Mouse (Mus musculus) urinary bladder, postnatal 36 days (tissue): Measurements from ENCODE around the gene Serpinb1b.
"Not testable (repeated sequence)": the region's sequence is repeated elsewhere in the genome, so short reads cannot be mapped to it uniquely, and the experiment has no call there.

Experiments used
- DNase-seq, 2 experiments: peaks; one replicate each; pipeline ENCODE4 v3.0.0; 2022; ENCODE audit warnings: low spot score in 2 of 2, mixed read lengths in 1 of 2

Gene Serpinb1b

DNA sequence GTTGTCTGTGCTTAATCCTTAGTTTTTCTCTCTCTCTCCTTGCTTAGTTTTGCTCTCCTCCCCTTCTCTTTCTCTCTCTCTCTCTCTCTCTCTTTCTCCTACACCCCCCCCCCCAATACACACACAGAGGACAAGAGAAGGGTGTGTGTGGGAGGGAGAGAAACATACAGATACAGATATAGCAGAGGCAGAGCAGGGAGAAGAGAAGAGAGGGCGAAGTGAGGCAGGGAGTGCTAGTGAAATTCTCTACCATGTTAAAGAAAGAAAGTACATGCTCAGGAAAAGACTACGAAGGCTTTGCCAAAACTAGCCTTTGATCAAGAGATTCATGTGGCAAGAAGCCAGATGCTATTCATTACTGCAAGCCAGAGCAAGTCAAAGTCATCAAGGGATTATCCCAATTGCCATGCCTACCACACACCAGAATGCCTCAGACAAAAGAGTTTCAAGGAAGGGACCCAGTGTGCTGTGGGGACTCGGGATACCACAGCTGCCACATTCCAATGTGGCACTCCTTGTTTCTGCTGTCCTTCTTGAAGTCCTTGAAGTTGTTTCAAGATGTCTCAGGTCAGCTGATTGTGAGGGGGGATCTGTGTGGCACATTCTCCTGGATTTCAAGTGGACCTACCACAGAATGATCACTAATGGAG lies at the start of gene Serpinb1b:
Gene Serpinb1b (plus strand): TSS at position 520 of the 650 bp plus-strand sequence.
- DNase-seq, result no peak

DNA sequence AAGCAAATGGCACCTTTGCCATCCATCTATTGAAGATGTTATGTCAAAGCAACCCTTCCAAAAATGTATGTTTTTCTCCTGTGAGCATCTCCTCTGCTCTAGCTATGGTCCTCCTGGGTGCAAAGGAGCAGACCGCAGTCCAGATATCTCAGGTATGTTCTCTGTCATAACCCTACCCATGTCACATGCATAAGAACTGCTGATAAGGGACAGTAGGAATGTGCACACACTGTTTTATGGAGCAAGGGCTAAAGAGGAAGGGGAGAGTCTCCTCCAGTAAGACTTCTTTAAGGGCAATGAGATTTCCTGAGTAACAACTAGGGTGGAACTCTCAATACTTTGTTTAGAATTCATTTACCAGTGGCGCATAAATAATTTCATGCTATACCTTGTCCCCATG lies 48.9 kb upstream of the Serpinb1b start:
- DNase-seq, result not testable (repeated sequence)

DNA sequence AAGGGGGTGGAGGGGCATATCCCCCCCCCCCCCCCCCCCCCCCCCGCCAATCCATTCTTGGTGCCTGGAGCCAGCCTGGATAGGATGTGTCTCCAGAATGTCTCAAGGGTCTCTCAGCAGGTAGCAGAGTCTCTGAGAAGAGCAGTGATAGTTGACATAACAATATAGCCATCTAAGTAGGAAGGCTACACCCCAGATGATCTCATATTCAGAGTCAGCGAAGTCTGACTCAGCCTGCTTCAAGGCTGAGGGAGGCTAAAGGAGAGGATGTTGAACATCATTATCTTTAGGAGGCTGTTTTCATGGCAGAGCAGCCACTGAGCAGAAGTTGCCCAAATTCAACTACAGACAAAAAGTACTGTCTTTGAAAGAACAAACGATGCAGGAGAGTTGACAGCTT lies 48.1 kb upstream of the Serpinb1b start:
- DNase-seq, result no peak

DNA sequence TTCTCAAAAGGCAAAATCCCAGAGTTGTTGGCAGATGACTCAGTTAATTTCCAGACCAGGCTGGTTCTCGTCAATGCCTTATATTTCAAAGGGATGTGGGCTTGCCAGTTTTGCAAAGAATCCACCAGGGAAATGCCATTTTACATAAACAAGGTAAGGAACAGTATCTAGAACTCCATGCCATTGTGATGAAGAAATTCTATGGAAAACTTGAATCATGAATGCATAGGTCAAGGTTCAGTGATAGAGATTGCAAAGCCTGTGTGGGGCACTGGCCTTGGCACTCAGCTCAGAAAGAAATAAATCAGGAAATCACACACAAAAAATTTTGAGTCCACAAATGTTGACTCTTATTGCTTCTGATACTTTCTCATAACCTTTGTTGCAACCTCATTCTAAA lies 42.9 kb upstream of the Serpinb1b start:
- DNase-seq, result no peak

DNA sequence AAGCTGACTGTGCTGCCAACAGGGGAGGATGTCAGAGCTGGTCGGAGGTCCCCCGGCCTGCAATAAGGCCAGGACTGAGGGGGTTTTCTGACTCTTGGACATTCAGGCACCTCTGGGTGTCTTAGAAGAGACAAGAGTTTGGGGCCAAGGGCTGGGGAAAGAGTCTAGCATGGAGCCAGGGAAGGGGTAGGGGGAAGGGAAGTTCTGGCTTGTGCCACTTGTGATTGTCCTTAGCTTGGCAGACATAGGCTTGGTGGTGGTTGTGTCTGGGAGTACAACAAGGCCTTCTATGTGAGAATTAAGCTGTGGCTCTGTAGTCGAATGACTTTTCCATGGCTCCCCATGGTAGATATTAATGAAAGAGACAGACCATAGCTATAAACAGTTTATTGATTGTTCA lies 34.8 kb upstream of the Serpinb1b start:
- no peak for DNase-seq

DNA sequence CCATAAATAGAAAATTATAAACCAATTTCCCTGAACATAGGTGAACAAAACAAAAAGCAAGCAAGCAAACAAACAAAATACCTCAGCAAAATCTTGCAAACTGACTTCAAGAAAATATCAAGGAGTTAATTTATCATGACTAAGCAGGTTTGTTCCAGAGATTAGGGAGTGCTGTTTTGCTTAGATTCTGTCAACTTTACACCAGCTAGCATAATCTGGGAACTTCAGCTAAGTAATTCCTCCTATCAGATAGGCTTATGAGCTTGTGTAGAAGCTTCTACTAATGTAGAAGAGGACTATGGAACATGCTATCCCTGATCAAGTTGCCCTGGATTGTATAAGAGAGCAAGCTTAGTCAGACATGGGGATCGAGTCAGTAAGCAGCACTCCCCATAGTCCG lies 31.1 kb upstream of the Serpinb1b start:
- no peak for DNase-seq

DNA sequence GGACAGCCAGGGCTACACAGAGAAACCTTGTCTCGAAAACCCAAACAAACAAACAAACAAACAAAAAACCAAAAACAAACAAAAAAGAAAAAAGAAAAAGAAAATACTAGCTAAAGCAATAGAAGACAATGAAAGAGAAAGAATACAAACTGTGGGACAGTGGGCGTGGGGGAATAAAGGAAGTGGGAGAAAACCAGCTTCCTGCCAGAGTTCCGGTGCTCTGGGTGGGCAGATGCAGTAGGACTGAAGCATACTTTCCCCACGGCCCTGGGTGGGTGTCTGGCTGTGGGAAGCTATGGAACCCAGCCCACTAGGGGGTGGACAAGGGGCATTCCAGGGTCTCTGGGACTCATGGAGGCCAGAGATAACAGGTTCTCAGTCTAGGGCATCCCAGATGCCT lies 30.2 kb upstream of the Serpinb1b start:
- DNase-seq, result no peak

DNA sequence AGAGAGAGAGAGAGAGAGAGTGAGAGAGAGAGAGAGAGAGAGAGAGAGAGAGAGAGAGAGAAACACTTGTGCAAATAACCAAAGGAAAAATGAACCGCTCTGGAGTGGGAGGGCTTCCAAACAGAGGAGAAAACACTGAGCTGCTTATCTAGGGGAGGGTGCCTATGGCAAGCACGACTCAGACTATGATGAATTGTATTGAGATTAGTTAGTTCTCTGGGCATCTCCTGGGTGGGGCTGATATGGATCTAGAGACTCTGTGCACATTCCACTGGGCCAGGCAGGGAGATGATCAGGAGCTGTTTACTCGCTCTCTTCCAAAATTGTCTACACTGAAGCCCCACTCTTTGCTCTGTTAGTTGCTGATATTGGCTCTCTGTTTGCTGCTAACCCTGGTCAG lies 26.7 kb upstream of the Serpinb1b start:
- DNase-seq, result no peak

DNA sequence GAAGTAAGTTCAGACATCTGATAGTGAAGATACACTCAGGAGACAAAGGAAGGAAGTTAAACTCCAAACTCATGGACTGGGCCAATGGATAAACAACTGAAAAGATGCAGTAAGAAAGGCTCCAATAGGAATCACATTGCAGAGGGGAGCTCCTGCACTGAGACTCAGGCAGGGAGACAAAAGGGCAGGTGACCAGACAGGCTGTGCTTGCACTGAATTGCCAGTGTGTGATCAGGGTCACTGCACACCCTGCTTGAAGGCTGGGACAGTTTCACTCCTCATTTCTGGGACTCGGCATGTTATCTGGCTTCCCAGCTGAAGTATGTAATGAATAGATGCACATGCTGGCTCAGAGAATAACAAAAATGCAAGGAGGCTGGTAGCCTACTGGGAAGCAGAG lies 15.3 kb upstream of the Serpinb1b start:
- no peak for DNase-seq

DNA sequence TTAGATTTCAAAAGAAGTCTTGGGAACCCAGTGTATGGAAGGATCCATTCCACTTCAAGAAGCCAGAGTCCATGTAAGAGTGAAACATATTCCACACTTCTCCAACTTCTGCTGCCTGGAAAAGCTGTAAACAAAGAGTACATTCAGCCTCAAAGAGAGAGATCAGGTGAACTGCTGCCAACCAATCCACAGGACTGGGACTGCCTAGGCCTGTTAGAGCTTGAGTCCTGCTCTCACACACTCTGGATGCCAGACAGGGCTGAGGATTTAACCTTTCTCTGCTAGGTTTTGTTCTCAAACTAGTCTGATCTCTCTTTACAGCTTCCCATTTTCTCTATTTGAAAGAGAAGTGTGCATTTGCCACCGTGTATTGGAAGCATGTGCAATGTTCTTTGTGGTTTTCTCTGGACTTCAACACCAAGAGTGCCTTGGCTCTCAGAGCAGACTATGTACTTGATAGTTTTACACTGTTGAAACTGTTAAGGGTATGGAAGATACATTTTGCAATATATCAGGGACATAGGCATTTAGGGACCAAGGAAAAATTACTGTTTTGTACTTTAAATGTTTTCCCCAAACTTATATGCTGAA lies 10.9 kb upstream of the Serpinb1b start:
- DNase-seq, result no peak

DNA sequence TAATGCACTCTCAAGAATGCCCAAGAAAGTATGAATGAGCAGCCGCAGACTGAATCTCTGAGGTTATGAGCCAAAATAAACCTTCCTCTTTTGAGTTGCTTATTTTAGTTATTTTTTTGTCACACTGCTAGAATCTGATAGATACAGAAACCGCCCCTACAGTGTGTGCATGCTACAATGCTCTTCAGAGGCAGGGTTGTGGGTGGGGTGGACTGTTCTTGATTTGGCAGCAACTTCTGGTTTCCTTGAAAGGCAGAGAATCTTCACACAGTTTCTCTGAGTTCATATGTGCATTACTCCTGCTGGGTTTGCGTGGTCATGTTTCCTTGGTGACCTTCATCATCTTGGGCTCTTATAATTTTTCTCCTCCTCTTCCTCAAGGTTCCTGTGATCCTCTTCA lies 10.2 kb upstream of the Serpinb1b start:
- DNase-seq, result no peak

DNA sequence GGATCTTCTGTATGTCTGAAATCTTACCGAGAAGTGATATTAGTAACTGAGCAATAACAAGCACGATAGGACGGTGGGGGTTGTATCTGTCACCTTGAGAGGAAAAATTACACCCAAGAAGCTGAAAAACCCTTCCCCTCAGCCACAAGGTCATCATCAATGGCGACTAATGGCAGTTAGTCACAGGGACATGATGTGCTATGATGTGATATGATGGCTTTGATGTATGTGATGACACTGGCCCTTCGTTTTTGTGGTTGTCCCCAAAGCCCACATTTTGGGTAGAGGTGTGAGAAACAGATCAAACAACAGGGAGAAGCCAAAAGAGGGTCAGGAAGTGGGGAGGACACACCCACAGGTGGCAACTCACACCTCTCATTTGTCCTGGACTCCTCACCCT lies 6.6 kb upstream of the Serpinb1b start:
- DNase-seq, result no peak

DNA sequence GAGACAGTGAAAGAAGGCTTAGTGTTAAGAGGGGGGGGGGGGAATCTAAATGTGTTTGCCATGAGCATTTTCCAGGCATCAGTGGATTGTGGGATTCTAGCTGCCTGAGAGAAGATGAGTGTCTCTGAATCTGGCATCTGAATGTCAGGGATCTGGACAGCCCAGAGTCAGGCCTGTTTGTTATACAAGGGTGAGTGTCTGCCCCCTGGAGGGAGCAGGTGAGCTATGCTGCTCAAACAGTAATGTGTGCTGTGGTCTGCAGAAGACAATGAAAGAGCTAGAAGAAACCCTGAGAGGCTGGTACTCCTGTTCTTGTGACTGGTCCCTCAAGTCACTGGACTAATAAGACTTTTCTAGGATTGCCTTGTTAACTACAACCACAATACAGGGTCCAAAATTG lies 4.3 kb upstream of the Serpinb1b start:
- peak; percentile 27 to 34 for DNase-seq

DNA sequence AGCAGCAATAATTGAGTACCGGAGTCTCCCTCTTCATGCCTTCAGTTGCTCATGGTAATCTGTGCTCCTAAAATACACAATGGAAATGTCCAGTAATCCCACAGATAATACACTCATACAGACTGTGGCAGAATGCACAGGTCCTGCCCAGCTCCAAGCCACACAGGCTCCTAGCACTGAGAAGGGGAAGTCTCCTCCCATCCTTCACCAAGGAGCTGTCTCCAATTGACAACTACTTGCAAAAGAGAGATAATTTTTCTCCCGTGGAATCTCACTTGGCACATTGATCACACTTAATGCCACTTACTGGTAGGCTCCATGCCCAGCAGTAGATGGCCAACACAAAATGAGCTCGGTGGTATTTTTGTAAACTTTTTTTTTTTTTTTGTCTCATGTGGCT lies 2.1 kb upstream of the Serpinb1b start:
- DNase-seq, result no peak

DNA sequence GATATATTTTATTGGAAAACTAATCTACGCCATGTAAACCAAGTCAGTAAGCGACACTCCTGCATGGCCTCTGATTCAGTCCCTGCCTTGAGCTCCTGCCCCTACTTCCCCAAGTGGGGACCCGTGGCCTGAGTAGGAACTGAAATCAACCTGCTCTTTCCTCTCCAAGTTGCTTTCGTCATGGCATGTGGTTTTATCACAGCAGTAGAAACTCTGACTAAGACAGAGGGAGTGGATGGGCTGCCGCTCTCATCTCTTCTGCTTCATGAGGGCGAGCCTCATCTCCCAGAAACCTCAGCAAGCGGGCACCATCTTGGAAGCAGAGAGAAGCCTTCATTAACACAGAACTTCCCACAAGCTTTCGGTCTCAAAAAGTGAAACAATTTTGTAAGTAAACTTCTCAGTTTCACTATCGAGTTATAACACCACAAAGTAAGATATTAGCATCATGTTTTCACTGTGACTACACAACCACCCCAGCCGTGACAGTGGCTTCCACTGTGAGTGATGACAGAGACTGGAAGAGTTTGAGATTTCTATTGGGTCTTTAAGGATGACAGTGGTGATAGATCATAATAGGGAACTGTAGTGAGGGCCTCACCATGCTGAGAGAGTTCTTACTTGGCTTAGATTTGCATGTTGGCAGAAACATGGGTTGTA lies 1.2 kb upstream of the Serpinb1b start:
- no peak for DNase-seq

DNA sequence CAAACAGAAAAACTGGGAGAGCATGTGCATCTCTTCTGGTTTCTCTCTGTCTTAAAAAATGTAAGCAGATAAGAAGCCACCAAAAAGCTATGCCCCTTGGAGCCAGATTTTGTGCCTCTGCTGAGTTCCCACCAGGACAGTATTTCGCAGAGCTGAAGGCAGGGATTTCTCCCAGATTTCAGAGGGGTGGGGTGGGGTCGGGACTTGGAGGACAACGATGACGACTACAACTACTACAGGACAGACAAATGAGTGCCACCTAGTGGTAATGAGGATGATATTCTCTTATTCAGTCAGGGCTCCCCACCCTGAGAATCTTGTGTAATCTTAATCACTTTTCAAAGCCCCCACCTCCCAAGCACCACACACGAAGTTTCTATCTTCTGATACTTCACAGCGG lies 1.0 kb downstream of the Serpinb1b start:
- no peak for DNase-seq

DNA sequence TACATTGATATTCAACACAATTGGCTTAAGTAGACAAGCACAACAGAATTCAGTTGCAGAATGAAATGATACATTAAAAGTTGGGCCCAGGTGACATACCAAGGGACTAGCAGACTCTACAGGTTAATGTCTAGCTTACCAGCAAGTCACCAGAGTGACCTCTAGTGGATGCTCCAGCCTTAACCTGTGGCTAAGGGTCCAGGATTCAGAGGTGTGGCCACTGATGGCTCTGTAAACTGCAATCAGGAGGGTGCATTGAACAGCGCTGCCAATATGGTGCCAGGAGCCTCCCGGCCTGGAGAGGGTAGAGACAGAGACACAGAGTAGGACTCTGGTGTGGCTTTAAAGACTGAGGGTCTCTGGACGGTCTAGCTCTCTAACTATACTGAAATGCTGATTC lies 2.0 kb downstream of the Serpinb1b start:
- no peak for DNase-seq

DNA sequence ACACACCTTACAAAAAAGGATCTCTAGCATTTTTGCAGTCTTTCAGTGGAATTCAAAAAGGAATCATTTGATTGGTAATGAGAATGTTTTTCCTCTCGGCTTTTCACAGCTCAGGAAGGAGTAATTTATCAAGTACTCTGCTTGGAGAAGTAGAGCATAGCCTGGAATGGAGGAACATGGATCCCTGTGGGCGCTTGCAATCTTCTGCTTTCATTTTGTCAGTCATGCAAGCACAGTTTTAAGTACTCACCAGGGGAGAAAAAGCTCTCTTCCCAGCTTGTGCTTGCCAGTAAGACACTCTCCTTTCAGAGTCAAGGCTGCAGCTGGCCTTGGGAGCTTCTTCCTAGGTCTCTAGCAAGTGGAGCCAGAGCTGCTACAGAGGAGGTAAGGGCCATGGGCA lies 5.5 kb downstream of the Serpinb1b start:
- DNase-seq, result no peak

DNA sequence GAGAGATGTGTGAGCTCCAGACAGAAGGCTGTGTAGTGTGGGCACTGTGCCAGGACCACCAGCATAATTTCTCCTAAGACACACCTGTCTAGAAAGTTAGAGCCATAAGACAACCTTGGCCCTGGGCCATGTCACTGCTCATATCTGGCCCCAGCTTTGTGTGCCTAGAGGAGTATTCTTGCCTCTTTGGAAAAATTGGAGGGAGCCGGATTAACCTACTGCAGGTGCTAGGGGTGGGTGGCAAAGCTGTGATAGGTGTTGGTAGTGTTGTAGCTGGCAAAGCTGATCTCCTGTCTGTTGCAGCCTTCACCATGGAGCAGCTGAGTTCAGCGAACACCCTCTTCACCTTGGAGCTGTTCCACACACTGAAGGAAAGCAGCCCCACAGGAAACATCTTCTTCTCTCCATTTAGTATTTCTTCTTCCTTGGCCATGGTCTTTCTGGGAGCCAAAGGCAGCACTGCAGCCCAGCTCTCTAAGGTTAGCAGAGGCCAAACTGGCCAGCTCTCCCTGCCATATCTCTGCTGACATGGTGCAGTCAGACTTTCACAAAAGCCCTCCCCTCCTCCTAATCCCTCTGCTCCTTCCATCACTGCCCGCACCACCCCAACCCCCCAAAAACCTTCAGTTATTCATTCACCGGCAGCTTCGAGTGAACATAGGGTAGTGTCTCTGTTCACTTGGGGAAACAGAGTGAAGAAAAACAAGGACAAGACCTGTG lies 6.8 kb downstream of the Serpinb1b start:
- no peak for DNase-seq

DNA sequence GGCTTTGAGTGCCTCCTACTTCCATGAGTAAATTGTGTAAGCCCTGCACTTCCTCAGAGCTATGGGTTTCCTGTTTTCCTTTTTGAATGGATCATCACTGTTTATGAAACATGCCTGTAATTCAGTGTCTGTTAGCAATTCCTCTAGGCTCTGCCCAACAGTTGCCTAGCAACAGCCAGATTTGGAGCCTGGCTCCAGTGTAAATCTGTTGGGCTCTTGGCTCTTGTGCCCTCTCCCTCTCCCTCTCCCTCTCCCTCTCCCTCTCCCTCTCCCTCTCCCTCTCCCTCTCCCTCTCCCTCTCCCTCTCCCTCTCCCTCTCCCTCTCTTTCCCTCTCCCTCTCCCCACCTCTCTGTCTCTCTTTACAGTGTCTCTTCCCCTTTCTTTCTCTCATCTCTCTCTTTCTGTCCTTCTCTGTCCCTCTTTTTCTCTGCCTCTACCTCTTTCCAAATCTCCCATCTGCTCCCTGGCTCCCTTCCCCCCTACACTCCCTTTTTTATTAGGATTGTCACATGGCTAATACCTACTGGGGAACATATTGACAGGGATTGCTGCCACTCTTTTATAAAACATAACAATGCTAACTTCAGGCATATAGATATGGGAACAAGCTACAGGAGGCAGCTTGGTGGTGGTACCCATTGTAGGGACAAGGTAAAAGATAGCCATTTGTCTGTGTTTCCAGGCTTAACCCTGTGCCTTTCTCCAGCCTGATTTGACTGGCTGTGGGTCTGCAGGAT lies 7.5 kb downstream of the Serpinb1b start:
- DNase-seq, result peak in 1 of 2 experiments; percentile 9

DNA sequence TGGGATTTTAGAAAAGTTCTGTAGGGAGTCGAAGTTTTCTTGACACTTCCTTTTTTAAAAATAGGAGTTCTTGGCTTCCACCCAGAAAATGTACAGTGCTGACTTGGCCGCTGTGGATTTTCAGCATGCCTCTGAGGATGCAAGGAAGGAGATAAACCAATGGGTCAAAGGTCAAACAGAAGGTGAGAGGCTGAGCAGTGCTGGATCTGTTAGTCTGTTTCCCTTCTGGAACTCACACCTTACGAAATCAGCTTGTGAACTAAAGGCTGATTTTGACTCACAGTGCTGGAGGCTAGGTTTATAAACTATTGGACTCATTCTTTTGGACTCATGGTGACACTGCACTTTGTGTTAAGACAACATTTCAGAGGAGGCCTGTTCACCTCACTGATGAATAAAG lies 11.2 kb downstream of the Serpinb1b start:
- no peak for DNase-seq

DNA sequence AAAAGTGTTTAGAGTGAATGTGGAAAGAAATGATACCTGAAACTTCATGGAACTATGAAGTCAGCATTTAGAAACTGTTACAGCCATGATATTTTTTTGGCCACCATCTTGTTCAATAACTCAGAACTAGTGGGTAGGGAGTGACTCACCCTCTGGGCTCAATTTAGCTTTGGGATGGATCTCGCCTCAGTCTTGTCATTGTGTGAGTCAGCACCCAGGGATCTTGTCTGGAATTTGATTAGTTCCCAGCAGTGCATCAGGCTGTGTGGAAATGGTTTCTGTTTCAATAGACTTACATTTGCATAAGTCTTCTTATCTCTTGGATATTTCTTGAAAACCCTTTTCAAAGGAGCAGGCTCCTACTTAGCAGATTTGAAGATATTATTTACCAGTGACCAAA lies 12.2 kb downstream of the Serpinb1b start:
- no peak for DNase-seq
